Mouse (Mus musculus) stomach, embryonic 14.5 days (tissue): ENCODE results near the gene Sod3. TPM values are rescaled to one million over a fixed set of nuclear protein-coding genes. Genes with fewer than 3 reads are reported as not detected.

Experiments used
- ATAC-seq: fragments of 200-750 bp; cut with Nextera tagmentation; 2 replicates; pipeline ENCODE4 v1.8.0; 2017; ENCODE audit warnings: low read depth, moderate TSS enrichment; ENCODE audit not compliant: insufficient number of reproducible peaks, insufficient read depth, low FRiP score
- H3K27ac ChIP-seq: fragments of 300-500 bp; sonication (generic); 2 replicates; pipeline ENCODE4 v1.5.1; 2014; ENCODE audit warnings: mild to moderate bottlenecking, low read length, moderate library complexity, mixed read lengths
- H3K27me3 ChIP-seq: fragments of 300-500 bp; sonication (generic); 2 replicates; pipeline ENCODE4 v1.6.1; 2014; ENCODE audit warnings: low read length, control low read depth, mixed read lengths; ENCODE audit not compliant: control insufficient read depth, insufficient read depth
- H3K36me3 ChIP-seq: fragments of 300-500 bp; sonication (generic); 2 replicates; pipeline ENCODE4 v1.6.1; 2014; ENCODE audit warnings: mild to moderate bottlenecking, control low read depth, low read length, moderate library complexity, mixed read lengths; ENCODE audit not compliant: control insufficient read depth, insufficient read depth
- H3K4me1 ChIP-seq: fragments of 300-500 bp; sonication (generic); 2 replicates; pipeline ENCODE4 v1.6.1; 2014; ENCODE audit warnings: low read length, control low read depth, mixed read lengths; ENCODE audit not compliant: control insufficient read depth, insufficient read depth
- H3K4me2 ChIP-seq: fragments of 300-500 bp; sonication (generic); replicated peaks from 2 replicates; pipeline ENCODE4 v1.6.1; 2014; ENCODE audit warnings: low read depth, low read length, control low read depth
- H3K4me3 ChIP-seq: fragments of 300-500 bp; sonication (generic); 2 replicates; pipeline ENCODE4 v1.5.1; 2014; ENCODE audit warnings: low read depth, low read length, control low read depth
- H3K9ac ChIP-seq: fragments of 300-500 bp; sonication (generic); replicated peaks from 2 replicates; pipeline ENCODE4 v1.6.1; 2014; ENCODE audit warnings: low read depth, mild to moderate bottlenecking, control low read depth, low read length, moderate library complexity, mixed read lengths
- H3K9me3 ChIP-seq: fragments of 300-500 bp; sonication (generic); 2 replicates; pipeline ENCODE4 v1.6.1; 2016; ENCODE audit warnings: low read depth, low read length, control low read depth; ENCODE audit not compliant: control insufficient read depth
- WGBS: fragments of 180-500 bp; shearing (Covaris S2); extraction: QIAGEN DNeasy Blood & Tissue Kit; methylation state at CpG from one replicate; pipeline ENCODE4 v1.1.7; 2014; 5-methylcytosine and 5-hydroxymethylcytosine counted together
- polyA plus RNA-seq: library from polyadenylated mRNA; unstranded; fragments of >200 nt; fragmentation: Nextera tagmentation; extraction: Ambion mirVana; gene quantifications from 2 replicates; pipeline ENCODE4 v1.2.1, GENCODE M21; 2014

The Sod3 gene
- polyA plus RNA-seq, 1 experiment from 2014 or later, result 0.46 TPM

- no peak for ATAC-seq
- Histone ChIP-seq H3K9me3 (no peaks in the 10 kb centered on the region), H3K27me3 (no peaks in the 10 kb centered on the region), H3K4me2 (no peak overlapping the region), H3K36me3 (no peaks in the 10 kb centered on the region), H3K4me1 (peaks cover 10% of the 10 kb centered on the region; the same call in 1 of the 2 replicates), H3K9ac (no peak overlapping the region), H3K4me3 (no peak overlapping the region), H3K27ac (no peak overlapping the region)
- WGBS, result 86% methylated on average over 5 of the region's 5 CpGs
Observed at GRCm38 (mm10) chr5:52365930-52366329, 2.3 kb downstream of the Sod3 start.

- Histone ChIP-seq H3K9ac (no peak overlapping the region), H3K4me3 (no peak overlapping the region), H3K36me3 (no peaks in the 10 kb centered on the region), H3K4me1 (peaks cover 10% of the 10 kb centered on the region; the same call in 1 of the 2 replicates), H3K4me2 (no peak overlapping the region), H3K27me3 (no peaks in the 10 kb centered on the region), H3K27ac (no peak overlapping the region), H3K9me3 (no peaks in the 10 kb centered on the region)
- WGBS, result 69% methylated on average over 2 of the region's 2 CpGs
- no peak for ATAC-seq
Observed at GRCm38 (mm10) chr5:52366661-52367060, 3.1 kb downstream of the Sod3 start.

GRCm38 (mm10) chr5:52367866-52368840 is 4.6 kb downstream of the Sod3 start:
- H3K27ac ChIP-seq, result no peak overlapping the region
- H3K27me3 ChIP-seq, result no peaks in the 10 kb centered on the region
- H3K4me1 ChIP-seq, result peaks cover 8% of the 10 kb centered on the region; the same call in 1 of the 2 replicates
- ATAC-seq, result no peak
- H3K4me3 ChIP-seq, result no peak overlapping the region
- no peak overlapping the region for H3K9ac ChIP-seq
- no peaks in the 10 kb centered on the region for H3K9me3 ChIP-seq
- 66% methylated on average over 60 of the region's 63 CpGs for WGBS
- peak overlapping the region; percentile 18; the same call in 1 of the 2 replicates for H3K4me2 ChIP-seq
- no peaks in the 10 kb centered on the region for H3K36me3 ChIP-seq

GRCm38 (mm10) chr5:52370901-52371300 is 7.3 kb downstream of the Sod3 start:
- ATAC-seq, result no peak
- 88% methylated on average over 6 of the region's 6 CpGs for WGBS
- Histone ChIP-seq H3K9me3 (no peaks in the 10 kb centered on the region), H3K4me3 (no peak overlapping the region), H3K36me3 (no peaks in the 10 kb centered on the region), H3K9ac (no peak overlapping the region), H3K27ac (no peak overlapping the region), H3K4me1 (no peaks in the 10 kb centered on the region), H3K4me2 (no peak overlapping the region), H3K27me3 (no peaks in the 10 kb centered on the region)

- Histone ChIP-seq H3K27ac (no peak overlapping the region), H3K9me3 (no peaks in the 10 kb centered on the region), H3K4me1 (no peaks in the 10 kb centered on the region), H3K4me2 (no peak overlapping the region), H3K4me3 (no peak overlapping the region), H3K27me3 (no peaks in the 10 kb centered on the region), H3K9ac (no peak overlapping the region), H3K36me3 (no peaks in the 10 kb centered on the region)
- 89% methylated on average over 9 of the region's 9 CpGs for WGBS
- no peak for ATAC-seq
Observed at GRCm38 (mm10) chr5:52375847-52376246, 12.3 kb downstream of the Sod3 start.

- H3K4me1 ChIP-seq, result no peaks in the 10 kb centered on the region
- no peak overlapping the region for H3K4me2 ChIP-seq
- WGBS, result 77% methylated on average over 8 of the region's 8 CpGs
- no peaks in the 10 kb centered on the region for H3K27me3 ChIP-seq
- H3K27ac ChIP-seq, result no peak overlapping the region
- no peak overlapping the region for H3K9ac ChIP-seq
- no peaks in the 10 kb centered on the region for H3K36me3 ChIP-seq
- no peak for ATAC-seq
- no peak overlapping the region for H3K4me3 ChIP-seq
- no peaks in the 10 kb centered on the region for H3K9me3 ChIP-seq
Observed at GRCm38 (mm10) chr5:52382837-52383236, 19.2 kb downstream of the Sod3 start.

GRCm38 (mm10) chr5:52383748-52384147 is 20.2 kb downstream of the Sod3 start:
- no peaks in the 10 kb centered on the region for H3K36me3 ChIP-seq
- no peaks in the 10 kb centered on the region for H3K9me3 ChIP-seq
- WGBS, result 84% methylated on average over 5 of the region's 5 CpGs
- no peak overlapping the region for H3K4me3 ChIP-seq
- no peak overlapping the region for H3K27ac ChIP-seq
- H3K27me3 ChIP-seq, result no peaks in the 10 kb centered on the region
- no peak for ATAC-seq
- H3K4me2 ChIP-seq, result no peak overlapping the region
- H3K9ac ChIP-seq, result no peak overlapping the region
- no peaks in the 10 kb centered on the region for H3K4me1 ChIP-seq

- no peak overlapping the region for H3K4me2 ChIP-seq
- no peak overlapping the region for H3K4me3 ChIP-seq
- no peak overlapping the region for H3K9ac ChIP-seq
- H3K36me3 ChIP-seq, result no peaks in the 10 kb centered on the region
- no peak overlapping the region for H3K27ac ChIP-seq
- no peak for ATAC-seq
- H3K9me3 ChIP-seq, result no peaks in the 10 kb centered on the region
- 61% methylated on average over 2 of the region's 2 CpGs for WGBS
- no peaks in the 10 kb centered on the region for H3K4me1 ChIP-seq
- H3K27me3 ChIP-seq, result no peaks in the 10 kb centered on the region
Observed at GRCm38 (mm10) chr5:52386016-52386415, 22.4 kb downstream of the Sod3 start.
